Mouse (Mus musculus) liver, adult 2 months (tissue): ENCODE measurements around the gene Snx17.

Experiments used
- CTCF ChIP-seq: fragments of 200-500 bp; IDR thresholded peaks from 2 replicates; pipeline ENCODE4 v1.5.1; 2011; ENCODE audit warnings: low read depth, low read length, control low read depth
- POLR2A ChIP-seq: fragments of 200-500 bp; IDR thresholded peaks from 2 replicates; pipeline ENCODE4 v1.6.1; 2011; ENCODE audit warnings: low read length, control low read depth; ENCODE audit not compliant: insufficient read depth; ENCODE audit errors: extremely low read depth

GRCm38 (mm10) chr5:31153516-31154151, 39.4 kb upstream of the Snx17 start:
- TF ChIP-seq CTCF (no peak), POLR2A (no peak)
